Mouse (Mus musculus) midbrain, embryonic 16.5 days (tissue): ENCODE measurements around the gene Mrps10. TPM values are rescaled to one million over a fixed set of nuclear protein-coding genes. Genes with fewer than 3 reads are reported as not detected.

Experiments used
- ATAC-seq: fragments of 200-750 bp; cut with Nextera tagmentation; 2 replicates; pipeline ENCODE4 v1.8.0; 2017; ENCODE audit warnings: moderate TSS enrichment
- H3K27ac ChIP-seq: fragments of 300-500 bp; sonication (generic); 2 replicates; pipeline ENCODE4 v1.5.1; 2014; ENCODE audit warnings: mild to moderate bottlenecking, low read length, mixed read lengths
- H3K27me3 ChIP-seq: fragments of 300-500 bp; sonication (generic); 2 replicates; pipeline ENCODE4 v1.6.1; 2014; ENCODE audit warnings: low read depth, low read length, mixed read lengths; ENCODE audit not compliant: control insufficient read depth, insufficient read depth
- H3K36me3 ChIP-seq: fragments of 300-500 bp; sonication (generic); 2 replicates; pipeline ENCODE4 v1.6.1; 2014; ENCODE audit warnings: mild to moderate bottlenecking, low read length, moderate library complexity, mixed read lengths; ENCODE audit not compliant: control insufficient read depth, insufficient read depth
- H3K4me1 ChIP-seq: fragments of 300-500 bp; sonication (generic); 2 replicates; pipeline ENCODE4 v1.6.1; 2014; ENCODE audit warnings: mild to moderate bottlenecking, low read length, mixed read lengths; ENCODE audit not compliant: control insufficient read depth, insufficient read depth
- H3K4me2 ChIP-seq: fragments of 300-500 bp; sonication (generic); 2 replicates; pipeline ENCODE4 v1.6.1; 2014; ENCODE audit warnings: mild to moderate bottlenecking, low read length, mixed read lengths
- H3K4me3 ChIP-seq: fragments of 300-500 bp; sonication (generic); 2 replicates; pipeline ENCODE4 v1.5.1; 2014; ENCODE audit warnings: low read depth, mild to moderate bottlenecking, low read length, moderate library complexity, mixed read lengths
- H3K9ac ChIP-seq: fragments of 300-500 bp; sonication (generic); 2 replicates; pipeline ENCODE4 v1.6.1; 2014; ENCODE audit warnings: low read depth, low read length, mixed read lengths
- H3K9me3 ChIP-seq: fragments of 300-500 bp; sonication (generic); replicated peaks from 2 replicates; pipeline ENCODE4 v1.6.1; 2014; ENCODE audit warnings: mild to moderate bottlenecking, low read length, mixed read lengths; ENCODE audit not compliant: control insufficient read depth, poor library complexity, severe bottlenecking
- WGBS: fragments of 180-500 bp; shearing (Covaris S2); extraction: QIAGEN DNeasy Blood & Tissue Kit; methylation state at CpG from one replicate; pipeline ENCODE4 v1.1.7; 2014; 5-methylcytosine and 5-hydroxymethylcytosine counted together
- polyA plus RNA-seq: library from polyadenylated mRNA; unstranded; fragments of >200 nt; fragmentation: Nextera tagmentation; extraction: Ambion mirVana; gene quantifications from 2 replicates; pipeline ENCODE4 v1.2.1, GENCODE M21; 2015

Gene Mrps10
- 63.6 and 67.6 TPM in 2 replicates for polyA plus RNA-seq

DNA sequence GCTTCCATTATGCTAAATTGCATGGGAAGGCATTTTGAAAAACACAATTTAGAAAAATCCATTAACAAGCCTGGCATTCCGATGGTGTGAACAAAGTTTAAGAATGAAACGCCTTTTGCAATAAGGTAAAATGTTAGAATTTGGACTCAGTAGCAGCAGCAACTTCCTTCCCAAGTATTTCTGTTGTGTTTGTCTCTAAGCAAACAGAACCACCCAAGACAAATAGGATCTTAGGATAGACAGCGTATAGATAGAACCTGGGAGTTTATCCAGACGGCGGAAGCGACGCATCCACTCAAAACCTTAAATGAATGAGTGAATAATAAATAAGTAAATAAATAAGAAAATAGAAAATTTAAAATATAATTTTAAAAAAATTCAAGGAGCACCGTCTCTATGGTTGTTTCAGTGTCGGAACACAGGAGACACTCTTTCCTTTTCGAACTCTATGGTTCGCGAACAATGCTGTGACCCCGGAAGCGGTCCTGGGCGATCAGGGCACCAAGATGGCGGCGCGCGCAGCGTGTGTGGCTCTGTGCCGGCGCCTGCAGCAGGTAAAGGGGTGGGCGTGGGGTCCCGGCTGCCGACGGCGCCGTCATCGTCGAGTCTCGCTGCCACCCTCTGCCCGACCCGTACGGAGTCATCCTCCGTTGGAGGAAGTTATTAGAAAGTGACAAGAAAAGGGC, at the start of gene Mrps10:
TSS of gene Mrps10 (plus strand) at position 487 of the 686 bp plus-strand sequence.
- H3K27ac ChIP-seq: peak within 1 kb of the TSS; percentile 84
- peak; percentile 94 for ATAC-seq
- no peaks in the 10 kb centered on the region for H3K36me3 ChIP-seq
- H3K4me2 ChIP-seq: peak within 1 kb of the TSS; percentile 65
- H3K9ac ChIP-seq: peak within 1 kb of the TSS; percentile 76
- H3K9me3 ChIP-seq: no peaks in the 10 kb centered on the region
- H3K4me1 ChIP-seq: peaks cover 12% of the 10 kb centered on the region
- no peaks in the 10 kb centered on the region for H3K27me3 ChIP-seq
- H3K4me3 ChIP-seq: peak within 1 kb of the TSS; percentile 65
- WGBS: 3% methylated on average over 35 of the region's 35 CpGs

- H3K27me3 ChIP-seq: no peaks in the 10 kb centered on the region
- no peak for ATAC-seq
- no peak overlapping the region for H3K9ac ChIP-seq
- no peak overlapping the region for H3K4me3 ChIP-seq
- no peaks in the 10 kb centered on the region for H3K9me3 ChIP-seq
- 65% methylated on average over 20 of the region's 20 CpGs for WGBS
- no peak overlapping the region for H3K27ac ChIP-seq
- peaks cover 24% of the 10 kb centered on the region for H3K36me3 ChIP-seq
- H3K4me2 ChIP-seq: no peak overlapping the region
- H3K4me1 ChIP-seq: no peaks in the 10 kb centered on the region
These were observed 49.6 kb upstream of the Mrps10 start for GRCm38 (mm10) chr17:47318972-47319625.

DNA sequence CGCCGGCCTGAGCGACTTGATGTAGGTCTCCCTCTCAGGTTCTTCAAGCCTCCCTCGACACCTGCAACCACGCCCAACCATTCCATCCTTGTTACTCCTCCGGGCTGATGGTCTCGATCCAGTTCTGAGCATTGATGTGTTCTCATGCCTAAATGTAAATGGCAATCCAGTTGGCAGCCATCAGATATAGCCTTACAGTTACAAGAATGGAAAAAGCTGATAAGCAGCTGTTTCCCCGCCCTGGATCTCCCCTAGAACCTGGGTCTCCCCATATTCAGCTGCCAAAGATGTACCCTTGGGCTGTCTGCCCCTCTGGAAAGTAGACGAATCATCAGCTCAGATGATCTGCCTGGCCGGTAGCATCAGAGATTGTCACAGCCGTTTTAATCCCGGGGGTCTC, 48.9 kb upstream of the Mrps10 start:
- Histone ChIP-seq H3K4me2 (no peak overlapping the region), H3K4me3 (no peak overlapping the region), H3K27me3 (no peaks in the 10 kb centered on the region), H3K27ac (no peak overlapping the region), H3K9ac (no peak overlapping the region), H3K4me1 (no peaks in the 10 kb centered on the region), H3K36me3 (peaks cover 19% of the 10 kb centered on the region), H3K9me3 (no peaks in the 10 kb centered on the region)
- ATAC-seq: no peak
- 94% methylated on average over 12 of the region's 12 CpGs for WGBS

DNA sequence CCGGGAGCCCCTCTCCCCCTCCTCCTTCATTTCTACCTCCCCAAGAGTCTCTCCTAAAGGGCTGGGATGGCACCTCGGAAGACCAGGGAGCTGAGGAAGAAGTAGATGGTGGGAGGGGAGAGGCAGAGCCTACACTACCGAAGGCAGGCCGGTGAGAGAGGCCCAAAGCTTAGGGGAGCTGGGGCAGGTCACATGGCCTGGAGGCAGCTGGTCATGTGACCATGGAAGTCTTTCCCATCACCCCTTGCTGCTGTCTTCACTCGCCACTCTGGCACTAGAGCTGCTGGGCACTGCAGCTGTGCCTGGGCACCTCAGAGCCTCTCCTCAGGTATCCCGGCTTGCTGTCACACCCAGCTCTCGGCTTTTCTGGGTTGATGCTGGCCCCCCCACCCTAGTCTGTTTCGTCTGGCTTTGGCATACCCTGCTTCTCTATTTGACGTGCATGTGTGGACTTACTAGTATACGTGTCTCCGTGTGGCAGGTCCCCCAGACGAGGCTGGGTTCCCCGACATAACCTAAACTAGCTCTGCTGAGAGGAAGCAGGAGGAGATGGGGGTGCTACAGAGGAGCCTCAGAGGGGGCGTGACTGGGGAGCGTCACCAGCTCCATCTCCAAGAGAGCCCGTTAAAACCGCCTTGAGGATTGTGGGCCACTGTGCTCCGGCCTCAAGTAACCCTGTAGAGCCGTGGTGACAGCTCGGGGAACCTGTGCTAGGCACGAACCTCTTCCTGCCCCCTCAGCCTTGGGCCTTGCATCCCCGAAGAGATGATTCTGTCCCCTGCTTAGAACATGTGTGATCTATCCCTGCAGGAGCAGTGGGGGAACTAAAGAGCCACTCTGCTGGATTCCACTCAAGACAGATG, 46.3 kb upstream of the Mrps10 start:
- Histone ChIP-seq H3K9ac (no peak overlapping the region), H3K4me1 (no peaks in the 10 kb centered on the region), H3K4me2 (no peak overlapping the region), H3K36me3 (0 out of 2 replicates have a peak, but pooled peaks cover 10% of the 10 kb centered on the region), H3K27ac (no peak overlapping the region), H3K4me3 (no peak overlapping the region), H3K9me3 (no peaks in the 10 kb centered on the region), H3K27me3 (no peaks in the 10 kb centered on the region)
- no peak for ATAC-seq
- WGBS: 87% methylated on average over 22 of the region's 22 CpGs

DNA sequence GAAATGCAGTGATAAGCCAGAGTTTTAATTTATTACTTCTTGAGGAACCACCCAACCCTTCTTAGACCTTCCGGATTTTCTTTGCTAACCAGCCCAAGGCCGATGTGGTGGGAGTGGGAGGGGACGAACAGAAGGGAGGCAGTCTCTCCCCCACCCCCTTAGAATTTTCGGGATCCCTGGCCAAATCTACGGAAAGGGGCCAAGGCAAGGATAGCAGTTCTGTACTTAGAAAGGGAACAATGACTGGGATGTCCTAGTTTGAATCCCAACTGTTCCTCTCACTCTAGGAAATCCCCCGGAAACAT, 45.7 kb upstream of the Mrps10 start:
- Histone ChIP-seq H3K9me3 (no peaks in the 10 kb centered on the region), H3K36me3 (0 out of 2 replicates have a peak, but pooled peaks cover 7% of the 10 kb centered on the region), H3K9ac (no peak overlapping the region), H3K4me2 (no peak overlapping the region), H3K4me3 (no peak overlapping the region), H3K27ac (no peak overlapping the region), H3K27me3 (no peaks in the 10 kb centered on the region), H3K4me1 (no peaks in the 10 kb centered on the region)
- no peak for ATAC-seq
- 90% methylated on average over 6 of the region's 6 CpGs for WGBS

- Histone ChIP-seq H3K4me2 (no peak overlapping the region), H3K27me3 (no peaks in the 10 kb centered on the region), H3K4me3 (no peak overlapping the region), H3K4me1 (no peaks in the 10 kb centered on the region), H3K9ac (no peak overlapping the region), H3K36me3 (peaks cover 15% of the 10 kb centered on the region), H3K9me3 (no peaks in the 10 kb centered on the region), H3K27ac (no peak overlapping the region)
- 91% methylated on average over 12 of the region's 12 CpGs for WGBS
- no peak for ATAC-seq
These were observed 41.1 kb upstream of the Mrps10 start for GRCm38 (mm10) chr17:47327559-47327958.

GRCm38 (mm10) chr17:47327969-47328368, 40.7 kb upstream of the Mrps10 start:
- Histone ChIP-seq H3K27me3 (no peaks in the 10 kb centered on the region), H3K36me3 (peaks cover 15% of the 10 kb centered on the region), H3K4me1 (no peaks in the 10 kb centered on the region), H3K9ac (no peak overlapping the region), H3K27ac (no peak overlapping the region), H3K4me3 (no peak overlapping the region), H3K9me3 (no peaks in the 10 kb centered on the region), H3K4me2 (no peak overlapping the region)
- ATAC-seq: no peak
- 74% methylated on average over 7 of the region's 7 CpGs for WGBS

DNA sequence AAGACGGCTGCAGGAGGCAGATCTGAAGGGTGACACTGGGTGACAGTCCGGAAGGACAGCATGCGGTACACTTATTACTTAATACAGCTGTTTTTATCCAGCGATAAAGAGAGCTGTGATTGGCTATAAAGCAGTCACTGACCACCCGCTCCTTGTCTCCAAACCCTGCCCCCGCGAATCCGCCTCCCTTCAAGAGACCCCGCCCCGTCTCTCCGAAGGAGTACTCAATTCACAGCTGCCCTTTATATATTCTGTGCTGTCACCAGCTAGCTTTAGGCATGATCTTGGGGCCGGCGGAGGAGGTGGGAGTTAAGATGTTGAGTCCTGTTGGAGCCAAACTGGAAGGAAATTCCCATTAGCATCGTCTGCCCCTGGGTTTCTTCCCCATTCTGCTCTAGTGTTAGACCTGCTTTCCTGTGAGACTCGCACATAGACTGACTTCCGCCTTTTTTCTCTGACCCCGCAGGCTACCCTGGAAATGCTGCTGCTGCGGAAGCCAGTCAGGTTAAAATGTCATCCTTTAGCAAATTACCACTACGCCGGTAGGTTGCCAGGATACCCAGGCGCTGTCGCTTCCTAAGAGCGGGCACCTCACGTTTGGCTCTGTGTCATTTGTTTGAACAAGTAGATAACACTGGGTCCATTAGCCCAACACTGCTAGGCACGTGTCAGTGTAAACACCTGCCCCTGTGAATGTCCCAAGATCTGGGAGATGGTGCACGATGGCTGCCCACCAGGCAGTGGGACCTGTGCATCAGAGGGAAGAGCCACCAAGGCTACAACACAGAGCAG, 39.9 kb upstream of the Mrps10 start:
- no peak for ATAC-seq
- peaks cover 11% of the 10 kb centered on the region for H3K36me3 ChIP-seq

More for the DNA sequence above, 39.9 kb upstream of the Mrps10 start:
- Histone ChIP-seq H3K9me3 (no peaks in the 10 kb centered on the region), H3K27me3 (no peaks in the 10 kb centered on the region), H3K4me1 (no peaks in the 10 kb centered on the region), H3K9ac (no peak overlapping the region), H3K4me2 (no peak overlapping the region), H3K27ac (no peak overlapping the region), H3K4me3 (no peak overlapping the region)
- WGBS: 92% methylated on average over 26 of the region's 26 CpGs
